Mouse (Mus musculus): ENCODE measurements around the gene Zfp747. TPM values are rescaled to one million over a fixed set of nuclear protein-coding genes. Genes with fewer than 3 reads are reported as not detected.
"Not testable (repeated sequence)": the region's sequence is repeated elsewhere in the genome, so short reads cannot be mapped to it uniquely, and the experiment has no call there.

The Zfp747 gene
- total and polyA plus RNA-seq, 2 experiments from 2014 or later: 4.5 to 10.0 TPM

DNA sequence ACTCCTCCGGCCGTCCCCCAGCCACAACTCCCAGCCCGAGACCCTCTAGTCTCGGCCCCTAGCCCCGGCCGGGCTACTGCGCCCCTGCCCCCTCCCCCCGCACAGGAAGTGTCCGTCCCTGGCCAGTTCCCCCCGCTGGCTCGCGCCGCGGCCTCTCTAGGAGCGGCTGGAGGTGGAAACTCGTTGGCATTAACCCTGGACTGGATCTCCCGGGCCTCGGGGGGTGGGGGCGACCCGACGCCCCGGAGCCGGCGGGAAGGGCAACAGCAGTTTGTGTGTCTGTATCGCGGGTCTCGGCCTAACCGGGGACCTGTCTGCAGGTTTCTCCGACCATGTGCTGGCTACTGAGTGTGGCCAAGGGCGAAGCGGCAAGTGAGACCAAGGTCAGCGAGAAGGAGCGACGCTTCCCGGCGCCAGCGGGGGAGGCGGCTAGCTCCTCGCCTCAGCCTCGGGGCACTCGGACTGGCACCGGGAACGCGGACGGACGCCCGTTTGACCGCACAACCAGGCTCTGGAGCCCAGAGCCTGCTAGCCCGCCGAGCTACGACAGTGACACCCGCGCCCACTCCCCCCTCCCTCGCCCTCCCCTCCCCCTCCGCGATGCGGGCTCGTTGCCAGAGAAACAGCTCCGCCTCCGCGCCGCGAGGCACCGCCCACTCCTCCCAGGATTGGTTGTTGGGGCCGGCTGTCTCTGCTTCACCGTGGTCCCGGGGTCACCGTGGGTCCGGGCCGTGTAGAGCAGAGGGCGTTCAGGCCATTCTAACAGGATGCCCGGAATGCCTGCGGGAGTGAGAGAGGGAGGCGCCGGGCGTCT lies 30.1 kb downstream of the Zfp747 start, which contains the start of gene Zfp768:
Gene Zfp768, minus strand, starts transcription at position 78 of the 814 bp plus-strand sequence.
- H3K4me3 ChIP-seq (ENCODE audit: low read length): peak within 1 kb of the TSS; percentile 91
- H3K9ac ChIP-seq (replicated peaks; ENCODE audit: low read length): peak within 1 kb of the TSS; percentile 98
- H3K9me3 ChIP-seq (ENCODE audit: low read length): no peaks in the 10 kb centered on the region
- H3K36me3 ChIP-seq (ENCODE audit: insufficient read depth, low read length): peaks cover 17% of the 10 kb centered on the region; the same call in 1 of the 2 replicates
- no peaks in the 10 kb centered on the region for H3K4me1 ChIP-seq (ENCODE audit: insufficient read depth, low read length)
- H3K27ac ChIP-seq: peak within 1 kb of the TSS; percentile 98
- DNase-seq (ENCODE audit: low spot score) (peak; percentile 95), ATAC-seq (peak; percentile 94)
- H3K4me2 ChIP-seq (ENCODE audit: low read depth, low read length): peak within 1 kb of the TSS; percentile 91
- WGBS: under 1% methylated on average over 74 of the region's 76 CpGs
- no peak for TF ChIP-seq CTCF (IDR thresholded peaks at IDR 0.05; ENCODE audit: low read depth)
- no peaks in the 10 kb centered on the region for H3K27me3 ChIP-seq (ENCODE audit: insufficient read depth, low read length)

DNA sequence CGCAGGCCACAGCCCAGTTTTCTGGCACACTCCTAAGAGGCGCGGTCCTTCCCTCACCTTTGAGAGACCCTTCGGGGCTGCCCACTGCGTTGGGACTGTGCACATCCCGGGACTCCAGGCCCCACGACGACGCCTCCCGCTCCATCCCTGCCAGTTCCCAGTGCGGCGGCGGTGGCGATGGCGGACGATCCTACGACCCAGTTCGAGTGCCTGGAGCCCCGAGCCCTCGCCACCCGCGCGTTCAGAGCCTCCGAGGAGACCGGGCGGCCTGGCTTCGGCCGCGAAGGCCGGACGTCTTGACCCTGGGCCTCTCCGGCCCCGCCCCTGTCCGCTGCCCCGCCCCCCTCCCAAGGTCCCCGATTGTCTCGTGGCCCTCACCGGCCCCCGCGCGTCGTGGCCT lies 30.8 kb downstream of the Zfp747 start:
- peak overlapping the region; percentile 98 for H3K9ac ChIP-seq (replicated peaks; ENCODE audit: low read length)
- H3K27ac ChIP-seq: peak overlapping the region; percentile 98
- no peaks in the 10 kb centered on the region for H3K9me3 ChIP-seq (ENCODE audit: low read length)
- WGBS: under 1% methylated on average over 40 of the region's 42 CpGs
- peak overlapping the region; percentile 91 for H3K4me2 ChIP-seq (ENCODE audit: low read depth, low read length)
- peak overlapping the region; percentile 91 for H3K4me3 ChIP-seq (ENCODE audit: low read length)
- DNase-seq (ENCODE audit: low spot score) (no peak), ATAC-seq (peak; percentile 65)
- H3K27me3 ChIP-seq (ENCODE audit: insufficient read depth, low read length): no peaks in the 10 kb centered on the region
- TF ChIP-seq CTCF (IDR thresholded peaks at IDR 0.05; ENCODE audit: low read depth): no peak
- peaks cover 17% of the 10 kb centered on the region; the same call in 1 of the 2 replicates for H3K36me3 ChIP-seq (ENCODE audit: insufficient read depth, low read length)
- no peaks in the 10 kb centered on the region for H3K4me1 ChIP-seq (ENCODE audit: insufficient read depth, low read length)

- Histone ChIP-seq H3K4me3 (ENCODE audit: low read length) (peak overlapping the region; percentile 91), H3K27me3 (ENCODE audit: insufficient read depth, low read length) (no peaks in the 10 kb centered on the region), H3K36me3 (ENCODE audit: insufficient read depth, low read length) (peaks cover 17% of the 10 kb centered on the region; the same call in 1 of the 2 replicates), H3K9me3 (ENCODE audit: low read length) (no peaks in the 10 kb centered on the region), H3K27ac (peak overlapping the region; percentile 98; the same call in 1 of the 2 replicates), H3K4me1 (ENCODE audit: insufficient read depth, low read length) (no peaks in the 10 kb centered on the region), H3K4me2 (ENCODE audit: low read depth, low read length) (peak overlapping the region; percentile 91), H3K9ac (replicated peaks; ENCODE audit: low read length) (peak overlapping the region; percentile 98)
- no peak for TF ChIP-seq CTCF (IDR thresholded peaks at IDR 0.05; ENCODE audit: low read depth)
- DNase-seq (ENCODE audit: low spot score) (no peak), ATAC-seq (no peak)
- WGBS: 88% methylated on average over 8 of the region's 8 CpGs
Measured at GRCm38 (mm10) chr7:127344371-127344770, 31.5 kb downstream of the Zfp747 start.

DNA sequence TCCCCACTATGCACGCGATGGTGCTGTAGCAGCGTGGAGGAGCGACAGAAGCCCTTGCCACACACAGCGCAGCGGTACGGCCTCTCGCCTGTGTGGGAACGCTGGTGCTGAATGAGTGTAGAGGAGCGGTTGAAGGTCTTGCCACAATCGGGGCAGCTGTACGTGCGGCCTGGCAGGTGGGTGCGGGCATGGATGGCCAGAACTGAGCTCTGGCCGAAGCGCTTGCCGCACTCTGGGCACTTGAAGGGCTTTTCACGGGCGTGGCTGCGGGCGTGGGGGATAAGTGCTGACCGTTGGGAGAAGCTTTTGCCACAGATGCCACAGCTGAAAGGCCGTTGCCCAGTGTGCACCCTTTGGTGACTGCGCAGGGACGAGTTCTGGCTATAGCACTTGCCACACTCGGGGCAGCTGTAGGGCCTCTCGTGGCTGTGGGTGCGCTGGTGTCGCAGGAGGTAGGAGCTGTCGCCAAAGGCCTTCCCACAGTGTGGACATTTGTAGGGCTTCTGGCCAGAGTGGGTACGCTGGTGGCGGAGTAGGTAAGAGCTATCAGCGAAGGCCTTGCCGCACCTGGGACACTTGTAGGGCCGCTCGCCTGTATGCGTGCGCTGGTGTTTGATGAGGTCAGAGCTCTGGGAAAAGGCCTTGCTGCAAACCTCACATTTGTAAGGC lies 32.4 kb downstream of the Zfp747 start:
- WGBS: 94% methylated on average over 38 of the region's 38 CpGs
- H3K27me3 ChIP-seq (ENCODE audit: insufficient read depth, low read length): no peaks in the 10 kb centered on the region
- no peak overlapping the region for H3K27ac ChIP-seq
- H3K9me3 ChIP-seq (ENCODE audit: low read length): no peaks in the 10 kb centered on the region
- no peak overlapping the region for H3K4me3 ChIP-seq (ENCODE audit: low read length)
- H3K4me1 ChIP-seq (ENCODE audit: insufficient read depth, low read length): no peaks in the 10 kb centered on the region
- ATAC-seq (no peak), DNase-seq (ENCODE audit: low spot score) (no peak)
- TF ChIP-seq CTCF (IDR thresholded peaks at IDR 0.05; ENCODE audit: low read depth): no peak
- peaks cover 17% of the 10 kb centered on the region; the same call in 1 of the 2 replicates for H3K36me3 ChIP-seq (ENCODE audit: insufficient read depth, low read length)
- no peak overlapping the region for H3K4me2 ChIP-seq (ENCODE audit: low read depth, low read length)
- no peak overlapping the region for H3K9ac ChIP-seq (replicated peaks; ENCODE audit: low read length)

DNA sequence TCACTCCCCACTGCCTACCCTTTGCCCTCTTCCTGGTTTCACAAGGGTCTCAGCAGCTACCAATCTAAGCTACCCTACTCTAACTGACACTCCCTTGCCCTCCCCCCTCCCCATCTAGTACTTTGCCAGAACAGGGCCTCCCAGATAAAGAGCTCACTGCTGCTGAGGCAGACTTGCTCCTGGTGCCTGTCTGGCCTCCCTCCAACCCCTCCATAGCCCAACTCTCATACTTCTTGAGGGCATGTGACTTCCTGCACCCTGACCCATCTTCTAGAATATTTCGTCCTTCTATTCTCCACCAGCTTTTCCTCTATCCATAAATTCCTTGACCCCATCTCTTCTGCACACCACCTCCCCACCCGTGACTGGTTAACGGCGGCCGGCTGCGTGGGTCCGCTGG lies 33.0 kb downstream of the Zfp747 start:
- H3K9ac ChIP-seq (replicated peaks; ENCODE audit: low read length): no peak overlapping the region
- peaks cover 17% of the 10 kb centered on the region; the same call in 1 of the 2 replicates for H3K36me3 ChIP-seq (ENCODE audit: insufficient read depth, low read length)
- H3K4me3 ChIP-seq (ENCODE audit: low read length): no peak overlapping the region
- H3K4me2 ChIP-seq (ENCODE audit: low read depth, low read length): no peak overlapping the region
- no peak for DNase-seq (ENCODE audit: low spot score)
- 94% methylated on average over 7 of the region's 7 CpGs for WGBS
- TF ChIP-seq CTCF (IDR thresholded peaks at IDR 0.05; ENCODE audit: low read depth): no peak
- no peaks in the 10 kb centered on the region for H3K27me3 ChIP-seq (ENCODE audit: insufficient read depth, low read length)
- ATAC-seq: no peak
- no peak overlapping the region for H3K27ac ChIP-seq
- no peaks in the 10 kb centered on the region for H3K4me1 ChIP-seq (ENCODE audit: insufficient read depth, low read length)
- no peaks in the 10 kb centered on the region for H3K9me3 ChIP-seq (ENCODE audit: low read length)

DNA sequence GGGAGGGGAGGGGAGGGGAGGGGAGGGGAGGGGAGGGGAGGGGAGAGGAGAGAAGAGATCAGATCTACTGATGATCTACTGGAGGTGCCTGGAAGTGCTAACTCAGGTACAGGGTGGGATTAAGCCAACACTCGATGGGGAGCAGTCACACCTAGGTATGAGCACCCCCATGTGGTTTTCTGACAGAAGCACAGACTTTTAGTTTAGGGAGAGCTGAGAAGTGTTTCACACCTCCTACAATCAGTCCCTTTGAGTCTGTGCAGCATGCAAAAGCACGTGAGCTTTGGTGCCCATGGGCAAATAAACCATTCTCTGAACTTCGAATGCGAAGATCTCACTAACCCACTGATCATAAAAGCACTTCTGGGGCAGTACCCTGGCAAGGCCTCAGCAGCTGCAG lies 33.5 kb downstream of the Zfp747 start:
- no peak overlapping the region for H3K27ac ChIP-seq
- H3K36me3 ChIP-seq (ENCODE audit: insufficient read depth, low read length): peaks cover 17% of the 10 kb centered on the region; the same call in 1 of the 2 replicates
- peak; percentile 53 for TF ChIP-seq CTCF (IDR thresholded peaks at IDR 0.05; ENCODE audit: low read depth)
- DNase-seq (ENCODE audit: low spot score) (peak; percentile 43), ATAC-seq (no peak)
- H3K4me3 ChIP-seq (ENCODE audit: low read length): no peak overlapping the region
- H3K4me1 ChIP-seq (ENCODE audit: insufficient read depth, low read length): no peaks in the 10 kb centered on the region
- WGBS: 61% methylated on average over 4 of the region's 4 CpGs
- H3K9me3 ChIP-seq (ENCODE audit: low read length): no peaks in the 10 kb centered on the region
- H3K27me3 ChIP-seq (ENCODE audit: insufficient read depth, low read length): no peaks in the 10 kb centered on the region
- H3K9ac ChIP-seq (replicated peaks; ENCODE audit: low read length): no peak overlapping the region
- no peak overlapping the region for H3K4me2 ChIP-seq (ENCODE audit: low read depth, low read length)

DNA sequence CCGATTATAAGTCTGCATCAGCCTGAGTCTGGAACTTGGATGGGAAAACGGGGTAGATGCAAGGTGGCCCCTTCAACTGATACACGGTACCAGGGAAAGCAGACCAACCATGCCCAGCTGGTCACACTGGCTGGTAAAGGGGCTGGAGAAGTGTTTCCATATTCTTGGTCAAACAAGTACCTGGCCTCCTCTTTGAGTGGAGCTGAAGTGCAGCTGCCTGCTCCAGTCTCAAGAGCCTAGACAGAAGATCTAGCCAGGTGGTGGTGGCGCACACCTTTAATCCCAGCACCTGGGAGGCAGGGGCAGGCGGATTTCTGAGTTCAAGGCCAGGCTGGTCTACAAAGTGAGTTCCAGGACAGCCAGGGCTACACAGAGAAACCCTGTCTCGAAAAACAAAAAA lies 34.0 kb downstream of the Zfp747 start:
- WGBS: 94% methylated on average over 5 of the region's 6 CpGs
- not testable (repeated sequence) for DNase-seq (ENCODE audit: low spot score); H3K4me2 ChIP-seq (ENCODE audit: low read depth, low read length); H3K27me3 ChIP-seq (ENCODE audit: insufficient read depth, low read length); H3K9ac ChIP-seq (replicated peaks; ENCODE audit: low read length); ATAC-seq; H3K4me1 ChIP-seq (ENCODE audit: insufficient read depth, low read length); H3K4me3 ChIP-seq (ENCODE audit: low read length); H3K9me3 ChIP-seq (ENCODE audit: low read length); H3K27ac ChIP-seq
- peaks cover 17% of the 10 kb centered on the region; the same call in 1 of the 2 replicates for H3K36me3 ChIP-seq (ENCODE audit: insufficient read depth, low read length)
